Mouse (Mus musculus) midbrain, embryonic 14.5 days (tissue): ENCODE results near the gene Tmem131l. TPM values are rescaled to one million over a fixed set of nuclear protein-coding genes. Genes with fewer than 3 reads are reported as not detected.

Source experiments
- ATAC-seq: fragments of 200-750 bp; cut with Nextera tagmentation; 2 replicates; pipeline ENCODE4 v1.8.0; 2017; ENCODE audit warnings: moderate number of reproducible peaks, moderate library complexity; ENCODE audit not compliant: low FRiP score, low TSS enrichment
- DNase-seq: peaks from one replicate; pipeline ENCODE4 v3.0.0-alpha.2; 2015
- H3K27ac ChIP-seq: fragments of 300-500 bp; sonication (generic); replicated peaks from 2 replicates; pipeline ENCODE4 v1.5.1; 2014; ENCODE audit warnings: mild to moderate bottlenecking, low read depth, low read length, moderate library complexity
- H3K27me3 ChIP-seq: fragments of 300-500 bp; sonication (generic); 2 replicates; pipeline ENCODE4 v1.6.1; 2014; ENCODE audit warnings: low read length, control low read depth, mixed read lengths; ENCODE audit not compliant: control insufficient read depth, insufficient read depth
- H3K36me3 ChIP-seq: fragments of 300-500 bp; sonication (generic); 2 replicates; pipeline ENCODE4 v1.6.1; 2014; ENCODE audit warnings: low read length, control low read depth; ENCODE audit not compliant: control insufficient read depth, insufficient read depth
- H3K4me1 ChIP-seq: fragments of 300-500 bp; sonication (generic); 2 replicates; pipeline ENCODE4 v1.6.1; 2014; ENCODE audit warnings: mild to moderate bottlenecking, antibody characterized with exemption, low read length, control low read depth; ENCODE audit not compliant: control insufficient read depth, insufficient read depth
- H3K4me2 ChIP-seq: fragments of 300-500 bp; sonication (generic); 2 replicates; pipeline ENCODE4 v1.6.1; 2014; ENCODE audit warnings: mild to moderate bottlenecking, low read length, moderate library complexity
- H3K4me3 ChIP-seq: fragments of 300-500 bp; sonication (generic); replicated peaks from 2 replicates; pipeline ENCODE4 v1.5.1; 2014; ENCODE audit warnings: low read depth, low read length
- H3K9ac ChIP-seq: fragments of 300-500 bp; sonication (generic); replicated peaks from 2 replicates; pipeline ENCODE4 v1.6.1; 2014; ENCODE audit warnings: mild to moderate bottlenecking, low read length, moderate library complexity
- H3K9me3 ChIP-seq: fragments of 300-500 bp; sonication (generic); 2 replicates; pipeline ENCODE4 v1.6.1; 2016; ENCODE audit warnings: low read length, control low read depth, mixed read lengths; ENCODE audit not compliant: control insufficient read depth
- WGBS: fragments of 180-500 bp; shearing (Covaris S2); extraction: QIAGEN DNeasy Blood & Tissue Kit; methylation state at CpG from one replicate; pipeline ENCODE4 v1.1.7; 2014; 5-methylcytosine and 5-hydroxymethylcytosine counted together
- polyA plus RNA-seq: library from polyadenylated mRNA; unstranded; fragments of >200 nt; fragmentation: Nextera tagmentation; extraction: Ambion mirVana; gene quantifications from 2 replicates; pipeline ENCODE4 v1.2.1, GENCODE M21; 2014

Gene Tmem131l
- polyA plus RNA-seq, 1 experiment from 2014 or later = 90.7 TPM

GRCm38 (mm10) chr3:83982821-83983220 lies 57.2 kb downstream of the Tmem131l start:
- Histone ChIP-seq H3K4me1 (peaks cover 83% of the 10 kb centered on the region), H3K27ac (no peak overlapping the region), H3K36me3 (no peaks in the 10 kb centered on the region), H3K4me2 (no peak overlapping the region), H3K9ac (no peak overlapping the region), H3K9me3 (no peaks in the 10 kb centered on the region), H3K27me3 (no peaks in the 10 kb centered on the region), H3K4me3 (no peak overlapping the region)
- DNase-seq = no peak
- WGBS = 10% methylated on average over 4 of the region's 4 CpGs
- ATAC-seq = no peak

- peaks cover 73% of the 10 kb centered on the region for H3K4me1 ChIP-seq
- under 1% methylated on average over 6 of the region's 6 CpGs for whole genome bisulfite sequencing
Measured at GRCm38 (mm10) chr3:83980231-83980872, 59.6 kb downstream of the Tmem131l start.

DNA sequence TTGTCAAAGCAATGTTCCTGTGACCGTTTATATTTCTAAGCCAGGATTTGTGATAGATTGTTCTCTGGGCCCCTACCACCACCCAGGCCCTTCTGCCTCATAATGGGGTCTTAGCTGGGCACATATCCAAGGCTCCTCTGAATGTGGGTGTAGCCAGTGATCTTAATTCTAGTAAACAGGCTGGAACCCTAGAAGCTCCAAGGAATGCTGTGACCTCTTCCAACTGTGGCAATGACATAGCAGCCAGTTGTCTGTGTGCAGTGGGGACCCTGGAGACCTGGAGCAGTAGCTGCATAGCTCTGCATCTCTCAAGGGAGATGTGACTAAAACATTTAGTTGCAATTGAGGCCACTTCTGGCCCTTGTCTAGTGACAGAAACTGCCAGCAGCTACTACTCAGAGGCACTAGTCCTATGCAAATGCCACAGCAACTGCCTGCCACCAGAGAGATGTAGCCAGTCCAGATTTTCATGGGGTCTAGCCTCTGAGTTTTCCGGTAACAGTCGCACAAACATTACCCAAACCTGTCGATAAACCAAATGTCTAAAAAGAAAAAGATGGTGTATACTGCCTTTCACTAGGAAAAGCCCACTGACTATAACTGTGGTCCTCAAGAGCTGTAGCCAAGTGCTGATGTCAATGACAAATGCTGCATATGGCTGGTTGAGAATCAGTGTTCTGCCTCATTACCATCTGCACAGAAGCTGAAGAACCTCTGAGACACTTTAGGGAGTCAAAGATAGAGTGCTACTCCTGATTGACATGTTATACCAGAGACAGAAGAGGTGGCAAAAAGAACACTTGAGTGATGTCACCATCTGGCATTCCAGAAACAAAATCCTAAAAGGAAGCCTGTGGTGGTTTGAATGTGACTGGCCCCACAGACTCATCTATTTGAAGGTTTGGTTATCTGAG lies 61.2 kb downstream of the Tmem131l start:
- H3K4me2 ChIP-seq = no peak overlapping the region
- no peaks in the 10 kb centered on the region for H3K36me3 ChIP-seq
- no peaks in the 10 kb centered on the region for H3K27me3 ChIP-seq
- WGBS = 78% methylated on average over 4 of the region's 4 CpGs
- DNase-seq (no peak), ATAC-seq (no peak)
- H3K9ac ChIP-seq = no peak overlapping the region
- peaks cover 67% of the 10 kb centered on the region for H3K4me1 ChIP-seq
- no peak overlapping the region for H3K4me3 ChIP-seq
- peak overlapping the region; percentile 93 for H3K27ac ChIP-seq
- H3K9me3 ChIP-seq = no peaks in the 10 kb centered on the region

More at GRCm38 (mm10) chr3:83980231-83980872, 59.6 kb downstream of the Tmem131l start:
- ATAC-seq (peak; percentile 88), DNase-seq (peak; percentile 83)
- no peak overlapping the region for H3K4me3 ChIP-seq
- H3K36me3 ChIP-seq = no peaks in the 10 kb centered on the region
- H3K27me3 ChIP-seq = no peaks in the 10 kb centered on the region
- H3K9ac ChIP-seq = peak overlapping the region; percentile 34; the same call in 1 of the 2 replicates
- peak overlapping the region; percentile 24 for H3K4me2 ChIP-seq
- no peaks in the 10 kb centered on the region for H3K9me3 ChIP-seq
- peak overlapping the region; percentile 93 for H3K27ac ChIP-seq

DNA sequence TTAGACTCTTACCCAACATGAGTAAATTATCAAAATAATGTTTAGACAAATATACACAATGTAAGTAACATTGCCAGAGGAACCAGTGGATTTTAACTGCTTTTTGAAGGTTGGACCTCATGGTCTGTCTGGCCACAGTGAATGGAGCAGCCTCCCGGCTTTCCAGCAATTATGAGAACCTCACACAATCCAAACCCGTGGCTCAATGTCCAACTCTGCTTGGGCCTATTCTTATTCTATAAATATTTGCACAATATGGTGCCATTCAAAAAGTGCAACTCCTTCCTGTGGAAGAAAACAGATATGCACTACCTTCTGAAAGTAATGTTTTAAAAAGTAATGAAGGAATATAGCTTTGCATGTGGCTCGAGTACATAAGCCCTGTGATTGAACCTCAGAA lies 62.2 kb downstream of the Tmem131l start:
- Histone ChIP-seq H3K36me3 (no peaks in the 10 kb centered on the region), H3K4me1 (peaks cover 60% of the 10 kb centered on the region), H3K27ac (no peak overlapping the region), H3K9ac (no peak overlapping the region), H3K4me2 (no peak overlapping the region), H3K27me3 (no peaks in the 10 kb centered on the region), H3K9me3 (no peaks in the 10 kb centered on the region), H3K4me3 (no peak overlapping the region)
- WGBS = 76% methylated on average over 3 of the region's 3 CpGs
- DNase-seq = no peak
- no peak for ATAC-seq

GRCm38 (mm10) chr3:83976161-83976560 lies 63.8 kb downstream of the Tmem131l start:
- Histone ChIP-seq H3K27me3 (no peaks in the 10 kb centered on the region), H3K27ac (no peak overlapping the region), H3K4me1 (peaks cover 58% of the 10 kb centered on the region), H3K36me3 (no peaks in the 10 kb centered on the region), H3K9ac (no peak overlapping the region), H3K4me2 (no peak overlapping the region), H3K4me3 (no peak overlapping the region), H3K9me3 (no peaks in the 10 kb centered on the region)
- DNase-seq (no peak), ATAC-seq (no peak)
- WGBS = 82% methylated on average over 3 of the region's 3 CpGs

DNA sequence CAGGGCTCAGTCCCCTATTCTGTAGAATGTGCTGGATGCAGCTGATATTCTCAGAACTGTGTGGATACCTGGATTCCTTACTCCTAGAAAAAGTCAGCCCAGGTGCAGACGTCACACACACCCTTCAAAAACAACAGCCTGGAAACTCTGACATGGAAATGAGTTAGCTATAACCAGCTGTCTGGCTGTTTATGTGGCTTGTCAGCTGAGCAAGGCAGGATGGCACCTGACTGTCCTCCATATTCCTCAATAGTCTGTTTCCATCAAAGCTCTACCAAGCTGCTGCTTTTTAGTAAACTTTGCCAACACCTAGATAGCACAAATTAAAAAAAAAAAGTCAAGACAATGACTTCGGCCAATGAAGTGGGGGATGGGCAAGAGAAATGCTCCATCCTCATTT lies 66.6 kb downstream of the Tmem131l start:
- H3K4me2 ChIP-seq = no peak overlapping the region
- no peaks in the 10 kb centered on the region for H3K36me3 ChIP-seq
- H3K27me3 ChIP-seq = no peaks in the 10 kb centered on the region
- H3K9ac ChIP-seq = no peak overlapping the region
- peaks cover 36% of the 10 kb centered on the region for H3K4me1 ChIP-seq
- H3K4me3 ChIP-seq = no peak overlapping the region
- H3K27ac ChIP-seq = no peak overlapping the region
- WGBS = 68% methylated on average over 2 of the region's 2 CpGs
- no peaks in the 10 kb centered on the region for H3K9me3 ChIP-seq
- DNase-seq (no peak), ATAC-seq (no peak)

DNA sequence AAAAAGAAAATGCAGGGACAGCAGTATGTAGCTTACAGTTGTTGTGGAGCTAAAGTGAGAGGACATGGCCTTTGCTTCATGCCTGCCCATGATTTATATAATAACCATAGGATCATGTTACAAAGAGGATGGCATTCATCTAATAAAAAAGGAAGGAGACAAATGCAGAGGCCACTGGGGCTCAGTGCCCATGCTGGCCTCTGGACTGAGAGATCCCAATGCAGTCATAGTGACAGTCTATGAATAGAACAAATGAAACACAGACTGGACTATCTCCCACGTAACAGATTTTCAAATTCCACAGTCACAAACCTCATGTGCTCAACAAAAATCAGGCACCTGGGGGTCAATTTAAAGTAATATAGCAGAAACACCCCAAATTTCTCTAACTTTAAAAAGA lies 69.3 kb downstream of the Tmem131l start:
- DNase-seq (no peak), ATAC-seq (no peak)
- no peak overlapping the region for H3K27ac ChIP-seq
- no peaks in the 10 kb centered on the region for H3K27me3 ChIP-seq
- H3K4me1 ChIP-seq = peaks cover 23% of the 10 kb centered on the region; the same call in 1 of the 2 replicates
- H3K9me3 ChIP-seq = no peaks in the 10 kb centered on the region
- no peak overlapping the region for H3K4me3 ChIP-seq
- H3K36me3 ChIP-seq = no peaks in the 10 kb centered on the region
- no peak overlapping the region for H3K4me2 ChIP-seq
- H3K9ac ChIP-seq = no peak overlapping the region
- 20% methylated on average over 1 of the region's 1 CpGs for WGBS

DNA sequence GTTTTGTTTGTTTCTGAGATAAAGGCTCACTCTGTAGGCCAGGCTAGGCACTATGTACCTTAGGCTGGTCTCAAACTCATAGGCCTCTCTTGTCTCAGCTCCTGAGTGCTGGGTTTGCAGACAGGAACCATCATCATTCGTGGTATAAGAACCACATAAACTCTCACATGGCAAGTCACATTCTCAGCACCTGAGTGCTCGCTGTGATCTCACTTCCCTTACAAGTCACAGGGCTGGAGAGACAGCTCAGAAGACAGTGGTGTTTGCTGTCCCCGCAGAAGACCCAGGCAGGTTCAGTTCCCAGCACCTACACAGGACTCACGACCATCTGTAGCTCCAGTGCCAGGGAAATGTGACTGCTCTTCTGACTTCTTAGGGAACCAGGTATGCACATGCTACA lies 70.9 kb downstream of the Tmem131l start:
- H3K4me2 ChIP-seq = no peak overlapping the region
- peaks cover 20% of the 10 kb centered on the region; the same call in 1 of the 2 replicates for H3K4me1 ChIP-seq
- DNase-seq (no peak), ATAC-seq (no peak)
- H3K9me3 ChIP-seq = no peaks in the 10 kb centered on the region
- H3K27ac ChIP-seq = no peak overlapping the region
- 95% methylated on average over 4 of the region's 4 CpGs for WGBS
- H3K4me3 ChIP-seq = no peak overlapping the region
- no peaks in the 10 kb centered on the region for H3K27me3 ChIP-seq
- no peak overlapping the region for H3K9ac ChIP-seq
- H3K36me3 ChIP-seq = no peaks in the 10 kb centered on the region
